Mouse (Mus musculus): ENCODE results near the gene Akap12.
A peak's percentile ranks its signal among the peaks of the same experiment; 100 is the strongest.

The Akap12 gene

GRCm38 (mm10) chr10:4356640-4357039 lies 90.5 kb downstream of the Akap12 start:
- no peak for DNase-seq (ENCODE audit: low spot score in 2 of 2)

GRCm38 (mm10) chr10:4357435-4357834 lies 91.3 kb downstream of the Akap12 start:
- no peak for DNase-seq (ENCODE audit: low spot score in 2 of 2)

- no peak for DNase-seq (ENCODE audit: low spot score in 2 of 2)
Measured at GRCm38 (mm10) chr10:4364618-4365017, 98.4 kb downstream of the Akap12 start.

- no peak for DNase-seq (ENCODE audit: low spot score in 2 of 2)
Measured at GRCm38 (mm10) chr10:4370105-4370504, 103.9 kb downstream of the Akap12 start.

- DNase-seq (ENCODE audit: low spot score in 2 of 2) = no peak
Measured at GRCm38 (mm10) chr10:4372011-4372410, 105.8 kb downstream of the Akap12 start.

GRCm38 (mm10) chr10:4373558-4373957 lies 107.4 kb downstream of the Akap12 start:
- no peak for DNase-seq (ENCODE audit: low spot score in 2 of 2)

GRCm38 (mm10) chr10:4374239-4374638 lies 108.1 kb downstream of the Akap12 start:
- no peak for DNase-seq (ENCODE audit: low spot score in 2 of 2)

GRCm38 (mm10) chr10:4374734-4375133 lies 108.6 kb downstream of the Akap12 start:
- no peak for DNase-seq (ENCODE audit: low spot score in 2 of 2)

GRCm38 (mm10) chr10:4375267-4375666 lies 109.1 kb downstream of the Akap12 start:
- DNase-seq (ENCODE audit: low spot score in 2 of 2) = no peak

- peak; percentile 60 to 66 for DNase-seq (ENCODE audit: low spot score in 2 of 2)
Measured at GRCm38 (mm10) chr10:4376461-4376860, 110.3 kb downstream of the Akap12 start.

- no peak for DNase-seq (ENCODE audit: low spot score in 2 of 2)
Measured at GRCm38 (mm10) chr10:4376931-4377330, 110.8 kb downstream of the Akap12 start.

GRCm38 (mm10) chr10:4380748-4381147 lies 114.6 kb downstream of the Akap12 start:
- DNase-seq (ENCODE audit: low spot score in 2 of 2) = no peak

GRCm38 (mm10) chr10:4384244-4384643 lies 118.1 kb downstream of the Akap12 start:
- no peak for DNase-seq (ENCODE audit: low spot score in 2 of 2)

GRCm38 (mm10) chr10:4386609-4387591 lies 120.7 kb downstream of the Akap12 start:
- peak; percentile 93 to 94 for DNase-seq (ENCODE audit: low spot score in 2 of 2)

GRCm38 (mm10) chr10:4387701-4388383 lies 121.7 kb downstream of the Akap12 start, which contains the start of gene Zbtb2:
Gene Zbtb2, minus strand, starts transcription at chr10:4388108.
- peak; percentile 53 to 57 for DNase-seq (ENCODE audit: low spot score in 2 of 2)

- peak; percentile 39 to 45 for DNase-seq (ENCODE audit: low spot score in 2 of 2)
Measured at GRCm38 (mm10) chr10:4388384-4388745, 122.2 kb downstream of the Akap12 start.

- no peak for DNase-seq (ENCODE audit: low spot score in 2 of 2)
Measured at GRCm38 (mm10) chr10:4389036-4389435, 122.9 kb downstream of the Akap12 start.

- no peak for DNase-seq (ENCODE audit: low spot score in 2 of 2)
Measured at GRCm38 (mm10) chr10:4389461-4390112, 123.4 kb downstream of the Akap12 start.

- DNase-seq (ENCODE audit: low spot score in 2 of 2) = no peak
Measured at GRCm38 (mm10) chr10:4390550-4390949, 124.4 kb downstream of the Akap12 start.

- DNase-seq (ENCODE audit: low spot score in 2 of 2) = no peak
Measured at GRCm38 (mm10) chr10:4391076-4391475, 124.9 kb downstream of the Akap12 start.

GRCm38 (mm10) chr10:4391851-4392250 lies 125.7 kb downstream of the Akap12 start:
- no peak for DNase-seq (ENCODE audit: low spot score in 2 of 2)

- no peak for DNase-seq (ENCODE audit: low spot score in 2 of 2)
Measured at GRCm38 (mm10) chr10:4395321-4395720, 129.1 kb downstream of the Akap12 start.
